Mouse (Mus musculus) liver, embryonic 15.5 days (tissue): ENCODE results near the gene Lbh. TPM values are rescaled to one million over a fixed set of nuclear protein-coding genes. Genes with fewer than 3 reads are reported as not detected.

ENCODE experiments used
- ATAC-seq: fragments of 200-750 bp; cut with Nextera tagmentation; 2 replicates; pipeline ENCODE4 v1.8.0; 2017; ENCODE audit warnings: moderate number of reproducible peaks, mild to moderate bottlenecking, moderate library complexity; ENCODE audit not compliant: insufficient read depth
- H3K27ac ChIP-seq: fragments of 300-500 bp; sonication (generic); replicated peaks from 2 replicates; pipeline ENCODE4 v1.5.1; 2015; ENCODE audit warnings: mild to moderate bottlenecking, inconsistent platforms
- H3K27me3 ChIP-seq: fragments of 300-500 bp; sonication (generic); 2 replicates; pipeline ENCODE4 v1.6.1; 2015; ENCODE audit warnings: mild to moderate bottlenecking, inconsistent platforms
- H3K36me3 ChIP-seq: fragments of 300-500 bp; sonication (generic); replicated peaks from 2 replicates; pipeline ENCODE4 v1.6.1; 2015; ENCODE audit warnings: moderate library complexity, mild to moderate bottlenecking, inconsistent platforms
- H3K4me1 ChIP-seq: fragments of 300-500 bp; sonication (generic); replicated peaks from 2 replicates; pipeline ENCODE4 v1.6.1; 2015; ENCODE audit warnings: inconsistent platforms
- H3K4me2 ChIP-seq: fragments of 300-500 bp; sonication (generic); 2 replicates; pipeline ENCODE4 v1.6.1; 2015; ENCODE audit warnings: moderate library complexity, mild to moderate bottlenecking, inconsistent platforms
- H3K4me3 ChIP-seq: fragments of 300-500 bp; sonication (generic); replicated peaks from 2 replicates; pipeline ENCODE4 v1.5.1; 2015; ENCODE audit warnings: mild to moderate bottlenecking, inconsistent platforms
- H3K9ac ChIP-seq: fragments of 300-500 bp; sonication (generic); 2 replicates; pipeline ENCODE4 v1.6.1; 2015; ENCODE audit warnings: moderate library complexity, mild to moderate bottlenecking, inconsistent platforms
- H3K9me3 ChIP-seq: fragments of 300-500 bp; sonication (generic); replicated peaks from 2 replicates; pipeline ENCODE4 v1.6.1; 2016; ENCODE audit warnings: inconsistent platforms
- WGBS: fragments of 180-500 bp; shearing (Covaris S2); methylation state at CpG from one replicate; pipeline ENCODE4 v1.1.7; 2015; ENCODE audit warnings: mixed read lengths; ENCODE audit not compliant: insufficient replicate concordance; 5-methylcytosine and 5-hydroxymethylcytosine counted together
- polyA plus RNA-seq: library from polyadenylated mRNA; unstranded; fragments of >200 nt; fragmentation: Nextera tagmentation; extraction: Ambion mirVana; gene quantifications from 2 replicates; pipeline ENCODE4 v1.2.1, GENCODE M21; 2015

Lbh gene
- polyA plus RNA-seq, 1 experiment from 2014 or later: 0.58 TPM

DNA sequence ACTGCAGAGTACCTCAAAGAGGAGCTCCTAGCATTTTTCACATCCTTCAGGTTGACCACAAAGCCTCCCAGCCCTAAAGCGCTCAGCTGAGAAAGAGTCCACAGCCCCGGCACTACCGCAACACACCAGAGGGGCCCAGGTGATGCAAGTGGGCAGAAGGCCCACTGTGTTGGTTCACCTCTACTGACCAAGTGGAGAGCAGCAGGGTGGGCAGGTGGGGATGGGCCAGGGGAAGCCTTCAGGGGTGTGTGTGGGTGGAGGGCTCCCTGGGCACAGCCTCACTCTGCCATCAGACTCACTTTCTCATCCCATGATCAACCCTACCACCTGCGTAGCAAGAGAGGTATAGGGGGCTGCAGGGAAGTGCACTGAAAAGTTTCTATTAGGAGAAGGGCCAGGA lies 42.1 kb downstream of the Lbh start:
- no peak overlapping the region for H3K9ac ChIP-seq
- no peaks in the 10 kb centered on the region for H3K27me3 ChIP-seq
- no peak overlapping the region for H3K27ac ChIP-seq
- no peak for ATAC-seq
- WGBS: 68% methylated on average over 4 of the region's 4 CpGs
- H3K4me2 ChIP-seq: no peak overlapping the region
- H3K9me3 ChIP-seq: no peaks in the 10 kb centered on the region
- H3K4me1 ChIP-seq: no peaks in the 10 kb centered on the region
- no peak overlapping the region for H3K4me3 ChIP-seq
- H3K36me3 ChIP-seq: no peaks in the 10 kb centered on the region

DNA sequence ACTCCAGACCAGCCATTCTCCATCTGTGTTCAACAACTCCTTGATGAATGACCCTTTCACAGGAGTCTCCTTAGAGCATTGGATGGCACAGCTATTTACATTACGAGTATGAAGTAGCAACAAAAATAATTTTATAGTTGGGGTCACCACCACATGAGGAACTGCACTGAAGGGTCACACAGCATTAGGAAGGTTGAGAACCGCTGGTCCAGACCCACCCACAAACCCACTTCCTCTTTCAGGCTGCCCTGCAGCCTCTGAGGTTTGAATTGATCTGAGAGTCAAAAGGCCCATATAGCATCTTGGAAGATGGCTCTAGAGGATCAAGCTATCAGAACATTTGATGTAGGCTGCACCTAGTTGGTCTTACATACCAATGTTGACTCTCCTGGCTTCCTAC lies 42.8 kb downstream of the Lbh start:
- Histone ChIP-seq H3K36me3 (no peaks in the 10 kb centered on the region), H3K4me1 (no peaks in the 10 kb centered on the region), H3K27ac (no peak overlapping the region), H3K4me3 (no peak overlapping the region), H3K9ac (no peak overlapping the region), H3K9me3 (no peaks in the 10 kb centered on the region), H3K4me2 (no peak overlapping the region), H3K27me3 (no peaks in the 10 kb centered on the region)
- ATAC-seq: no peak
- 12% methylated on average over 2 of the region's 2 CpGs for WGBS

DNA sequence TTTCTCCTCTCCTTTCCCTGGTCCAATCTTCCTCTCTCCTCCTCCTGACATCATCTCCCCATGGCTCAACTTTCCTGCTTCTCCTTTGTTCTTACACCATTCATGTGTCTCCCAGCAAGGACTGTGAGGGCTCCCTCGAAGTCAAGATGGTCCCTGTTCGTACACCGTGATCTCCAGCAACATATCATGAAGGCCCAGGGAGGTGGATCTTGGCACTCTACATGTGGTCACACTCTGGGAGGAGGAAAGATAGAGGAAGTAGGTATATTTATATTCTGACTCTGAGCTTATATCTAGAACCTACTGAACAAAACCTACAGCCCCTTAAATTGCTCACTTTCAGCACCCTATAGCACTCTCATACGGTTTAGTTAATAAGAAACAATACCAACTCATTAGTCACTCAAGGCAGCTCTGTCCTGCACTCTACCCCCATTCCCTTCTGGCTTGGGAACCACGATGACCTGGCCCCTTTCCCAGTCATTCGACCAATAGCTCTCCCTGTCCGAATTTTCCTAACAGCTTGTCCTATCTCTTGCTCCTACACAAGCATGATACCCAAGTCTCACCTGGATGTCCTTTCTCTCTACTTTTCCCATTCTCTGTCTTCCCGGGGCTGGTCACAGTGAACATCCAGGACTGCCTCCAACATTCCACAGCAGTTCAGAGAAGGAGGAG lies 44.0 kb downstream of the Lbh start:
- H3K4me3 ChIP-seq: no peak overlapping the region
- ATAC-seq: no peak
- no peaks in the 10 kb centered on the region for H3K36me3 ChIP-seq
- H3K9me3 ChIP-seq: no peaks in the 10 kb centered on the region
- no peaks in the 10 kb centered on the region for H3K27me3 ChIP-seq
- no peak overlapping the region for H3K4me2 ChIP-seq
- no peaks in the 10 kb centered on the region for H3K4me1 ChIP-seq
- no peak overlapping the region for H3K9ac ChIP-seq
- no peak overlapping the region for H3K27ac ChIP-seq
- 56% methylated on average over 8 of the region's 8 CpGs for WGBS

GRCm38 (mm10) chr17:72965687-72966086 lies 47.6 kb downstream of the Lbh start:
- Histone ChIP-seq H3K4me2 (no peak overlapping the region), H3K9ac (no peak overlapping the region), H3K4me1 (0 out of 2 replicates have a peak, but pooled peaks cover 2% of the 10 kb centered on the region), H3K36me3 (no peaks in the 10 kb centered on the region), H3K9me3 (no peaks in the 10 kb centered on the region), H3K4me3 (no peak overlapping the region), H3K27ac (no peak overlapping the region), H3K27me3 (no peaks in the 10 kb centered on the region)
- ATAC-seq: no peak
- WGBS: 73% methylated on average over 5 of the region's 5 CpGs

DNA sequence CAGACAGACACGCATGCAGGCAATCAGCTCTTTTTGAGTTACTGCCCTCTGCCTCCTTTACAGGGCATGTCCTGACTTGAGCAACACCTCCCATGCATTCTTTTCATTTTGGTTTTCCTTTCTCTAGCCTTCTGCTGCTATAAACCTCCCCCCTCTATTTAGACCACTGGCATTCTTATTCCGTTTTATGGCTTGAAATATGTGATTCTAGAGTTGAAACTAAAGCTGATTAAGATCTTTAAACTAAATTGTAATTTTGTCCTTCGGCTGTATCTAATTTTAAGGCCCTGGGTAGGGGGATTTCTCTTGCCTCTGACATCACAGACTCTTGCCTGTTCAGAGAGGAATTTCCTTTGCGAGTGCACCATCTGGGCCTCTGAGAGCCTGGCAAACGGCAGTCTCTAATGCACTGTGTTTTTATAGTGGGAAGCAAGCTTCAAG lies 48.0 kb downstream of the Lbh start:
- no peaks in the 10 kb centered on the region for H3K36me3 ChIP-seq
- 43% methylated on average over 5 of the region's 5 CpGs for WGBS
- no peaks in the 10 kb centered on the region for H3K9me3 ChIP-seq
- H3K9ac ChIP-seq: no peak overlapping the region
- H3K4me1 ChIP-seq: 0 out of 2 replicates have a peak, but pooled peaks cover 2% of the 10 kb centered on the region
- H3K4me3 ChIP-seq: no peak overlapping the region
- ATAC-seq: no peak
- H3K27ac ChIP-seq: no peak overlapping the region
- no peaks in the 10 kb centered on the region for H3K27me3 ChIP-seq
- H3K4me2 ChIP-seq: no peak overlapping the region

DNA sequence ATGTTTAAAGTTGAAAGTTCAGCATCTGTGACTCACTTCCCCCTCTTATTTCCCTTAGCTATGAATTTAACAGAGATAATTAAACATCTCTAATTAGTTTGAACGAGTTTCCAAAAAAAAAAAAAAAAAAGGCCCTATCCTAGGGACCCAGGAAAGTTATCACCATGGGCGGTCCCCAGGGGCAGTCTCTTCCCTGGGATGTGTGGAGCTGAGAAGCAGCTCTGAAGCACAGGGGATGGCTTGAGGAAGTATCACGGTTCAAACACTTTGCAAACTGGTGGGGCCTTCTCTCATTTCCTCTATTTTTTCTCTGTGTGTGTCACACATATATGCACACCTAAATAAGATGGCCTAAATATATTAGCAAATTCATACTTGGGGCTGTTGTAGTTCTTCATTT lies 48.8 kb downstream of the Lbh start:
- no peak for ATAC-seq
- WGBS: 23% methylated on average over 3 of the region's 3 CpGs
- 0 out of 2 replicates have a peak, but pooled peaks cover 2% of the 10 kb centered on the region for H3K4me1 ChIP-seq
- no peaks in the 10 kb centered on the region for H3K9me3 ChIP-seq
- H3K36me3 ChIP-seq: no peaks in the 10 kb centered on the region
- no peaks in the 10 kb centered on the region for H3K27me3 ChIP-seq
- H3K4me3 ChIP-seq: no peak overlapping the region
- H3K27ac ChIP-seq: no peak overlapping the region
- no peak overlapping the region for H3K4me2 ChIP-seq
- H3K9ac ChIP-seq: no peak overlapping the region

- H3K27ac ChIP-seq: no peak overlapping the region
- ATAC-seq: no peak
- WGBS: 35% methylated on average over 6 of the region's 6 CpGs
- H3K9ac ChIP-seq: no peak overlapping the region
- no peaks in the 10 kb centered on the region for H3K9me3 ChIP-seq
- no peaks in the 10 kb centered on the region for H3K36me3 ChIP-seq
- H3K4me3 ChIP-seq: no peak overlapping the region
- 0 out of 2 replicates have a peak, but pooled peaks cover 2% of the 10 kb centered on the region for H3K4me1 ChIP-seq
- H3K27me3 ChIP-seq: no peaks in the 10 kb centered on the region
- no peak overlapping the region for H3K4me2 ChIP-seq
Observed at GRCm38 (mm10) chr17:72967371-72968175, 49.5 kb downstream of the Lbh start.

DNA sequence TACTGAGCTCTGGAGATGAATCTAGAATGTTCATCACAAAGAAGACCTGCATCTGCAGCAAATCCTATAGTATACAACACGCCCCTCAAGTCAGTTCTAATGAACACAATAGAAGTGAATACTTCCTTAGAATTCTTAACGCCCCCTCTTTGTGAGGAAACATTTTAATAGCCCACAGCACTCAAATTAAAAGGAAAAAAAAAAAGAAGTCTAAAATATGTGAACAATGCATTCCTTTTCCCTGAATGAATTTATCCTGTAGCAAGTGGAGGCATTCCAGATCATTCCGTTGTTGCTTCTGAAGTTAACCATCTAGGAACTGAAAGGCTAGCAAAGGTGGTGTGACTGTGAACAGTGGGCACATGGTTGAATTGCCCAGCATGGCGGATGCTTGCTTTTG lies 50.6 kb downstream of the Lbh start:
- Histone ChIP-seq H3K4me3 (no peak overlapping the region), H3K36me3 (no peaks in the 10 kb centered on the region), H3K9ac (no peak overlapping the region), H3K9me3 (no peaks in the 10 kb centered on the region), H3K27me3 (no peaks in the 10 kb centered on the region), H3K4me1 (0 out of 2 replicates have a peak, but pooled peaks cover 2% of the 10 kb centered on the region), H3K27ac (no peak overlapping the region), H3K4me2 (no peak overlapping the region)
- ATAC-seq: no peak
- WGBS: 56% methylated on average over 4 of the region's 4 CpGs

GRCm38 (mm10) chr17:72970631-72971161 lies 52.6 kb downstream of the Lbh start:
- H3K9me3 ChIP-seq: no peaks in the 10 kb centered on the region
- no peak overlapping the region for H3K9ac ChIP-seq
- H3K4me2 ChIP-seq: no peak overlapping the region
- H3K4me1 ChIP-seq: 0 out of 2 replicates have a peak, but pooled peaks cover 2% of the 10 kb centered on the region
- no peak for ATAC-seq
- WGBS: 73% methylated on average over 7 of the region's 7 CpGs
- no peak overlapping the region for H3K4me3 ChIP-seq
- H3K27me3 ChIP-seq: no peaks in the 10 kb centered on the region
- H3K36me3 ChIP-seq: no peaks in the 10 kb centered on the region
- H3K27ac ChIP-seq: no peak overlapping the region

GRCm38 (mm10) chr17:72973041-72973440 lies 54.9 kb downstream of the Lbh start:
- Histone ChIP-seq H3K27ac (no peak overlapping the region), H3K27me3 (no peaks in the 10 kb centered on the region), H3K9ac (no peak overlapping the region), H3K36me3 (no peaks in the 10 kb centered on the region), H3K4me3 (no peak overlapping the region), H3K4me2 (no peak overlapping the region), H3K4me1 (peaks cover 5% of the 10 kb centered on the region; the same call in 1 of the 2 replicates), H3K9me3 (no peaks in the 10 kb centered on the region)
- no peak for ATAC-seq
- WGBS: 73% methylated on average over 5 of the region's 5 CpGs
